ENCODE assay signal across 8 mouse cellular contexts in genomic region chr11:116086258-116087193, GRCm38 (mm10). TPM values are rescaled to one million over a fixed set of nuclear protein-coding genes. Genes with fewer than 3 reads are reported as not detected.
DNase-seq lines count a peak whose midpoint lies in the region; ATAC-seq and TF ChIP-seq lines count a peak whose summit lies in the region.

Gene Wbp2 (minus strand): TSS chr11:116086995.

- H3K9me3 ChIP-seq in embryonic facial prominence, embryonic 13.5 days = no peaks in the 10 kb centered on the region
- no peaks in the 10 kb centered on the region for H3K9me3 ChIP-seq in limb, embryonic 12.5 days
- no peaks in the 10 kb centered on the region for H3K9me3 ChIP-seq in midbrain, embryonic 15.5 days

- peak; percentile 97 for DNase-seq in 3134 (ENCODE audit: extremely low read depth, insufficient read length, low spot score)
- peak; percentile 96 to 98 for DNase-seq in adrenal gland, postnatal 36 days
- peak; percentile 98 to 99 for DNase-seq in heart, adult 18-20 months
- peak; percentile 100 for DNase-seq in kidney, adult 2 months
- DNase-seq in spleen, adult 2 months (ENCODE audit: low read depth in 1 of 2, low spot score in 2 of 2) = peak; percentile 96 to 99

- peaks cover 26% of the 10 kb centered on the region for H3K36me3 ChIP-seq in embryonic facial prominence, embryonic 13.5 days
- H3K36me3 ChIP-seq in kidney, adult 2 months (ENCODE audit: control insufficient read depth, insufficient read depth, low read length) = peaks cover 3% of the 10 kb centered on the region
- H3K36me3 ChIP-seq in limb, embryonic 12.5 days = peaks cover 30% of the 10 kb centered on the region
- H3K36me3 ChIP-seq in midbrain, embryonic 15.5 days (replicated peaks) = peaks cover 14% of the 10 kb centered on the region; the same call in 1 of the 2 replicates
- peaks cover 9% of the 10 kb centered on the region for H3K36me3 ChIP-seq in spleen, adult 2 months (ENCODE audit: control insufficient read depth, insufficient read depth, low read length)

- no peaks in the 10 kb centered on the region for H3K27me3 ChIP-seq in embryonic facial prominence, embryonic 13.5 days
- H3K27me3 ChIP-seq in kidney, adult 2 months (replicated peaks; ENCODE audit: control insufficient read depth, insufficient read depth, low read length) = no peaks in the 10 kb centered on the region
- H3K27me3 ChIP-seq in limb, embryonic 12.5 days = no peaks in the 10 kb centered on the region
- H3K27me3 ChIP-seq in midbrain, embryonic 15.5 days (replicated peaks) = no peaks in the 10 kb centered on the region
- H3K27me3 ChIP-seq in spleen, adult 2 months (ENCODE audit: control insufficient read depth, insufficient read depth, low read length) = no peaks in the 10 kb centered on the region

- H3K27ac ChIP-seq in embryonic facial prominence, embryonic 13.5 days = peak within 1 kb of the TSS; percentile 62; the same call in 1 of the 2 replicates
- H3K27ac ChIP-seq in kidney, adult 2 months (ENCODE audit: insufficient read depth, low read depth, low read length) = peak within 1 kb of the TSS; percentile 98
- H3K27ac ChIP-seq in limb, embryonic 12.5 days = peak within 1 kb of the TSS; percentile 60
- peak within 1 kb of the TSS; percentile 82 for H3K27ac ChIP-seq in midbrain, embryonic 15.5 days
- H3K27ac ChIP-seq in spleen, adult 2 months (ENCODE audit: insufficient read depth, low read length) = peak within 1 kb of the TSS; percentile 94

- TF ChIP-seq CTCF in kidney, adult 2 months (conservative IDR thresholded peaks at IDR 0.05; ENCODE audit: insufficient read depth, insufficient read length, low read depth, low read length) = no peak
- no peak for TF ChIP-seq CTCF in spleen, adult 2 months (IDR thresholded peaks at IDR 0.05; ENCODE audit: extremely low read depth, insufficient read depth, insufficient read length, insufficient replicate concordance)

- peak within 1 kb of the TSS; percentile 64 for H3K9ac ChIP-seq in embryonic facial prominence, embryonic 13.5 days
- H3K9ac ChIP-seq in limb, embryonic 12.5 days (replicated peaks) = peak within 1 kb of the TSS; percentile 48
- peak within 1 kb of the TSS; percentile 33 for H3K9ac ChIP-seq in midbrain, embryonic 15.5 days

- 5% methylated on average over 39 of the region's 43 CpGs for WGBS in embryonic facial prominence, embryonic 13.5 days
- 2% methylated on average over 39 of the region's 43 CpGs for WGBS in kidney, adult 2 months
- 4% methylated on average over 37 of the region's 43 CpGs for WGBS in limb, embryonic 12.5 days
- WGBS in midbrain, embryonic 15.5 days = 4% methylated on average over 39 of the region's 43 CpGs
- WGBS in spleen, adult 2 months = 3% methylated on average over 37 of the region's 43 CpGs

- H3K4me1 ChIP-seq in embryonic facial prominence, embryonic 13.5 days = peaks cover 18% of the 10 kb centered on the region
- peaks cover 11% of the 10 kb centered on the region for H3K4me1 ChIP-seq in kidney, adult 2 months (ENCODE audit: control insufficient read depth, insufficient read depth, low read length)
- H3K4me1 ChIP-seq in limb, embryonic 12.5 days (replicated peaks) = peaks cover 18% of the 10 kb centered on the region
- H3K4me1 ChIP-seq in midbrain, embryonic 15.5 days = peaks cover 17% of the 10 kb centered on the region
- H3K4me1 ChIP-seq in spleen, adult 2 months (ENCODE audit: control insufficient read depth, insufficient read depth, insufficient read length) = peaks cover 3% of the 10 kb centered on the region; the same call in 1 of the 2 replicates

- TF ChIP-seq POLR2A in kidney, adult 2 months (IDR thresholded peaks at IDR 0.05; ENCODE audit: low read depth, low read length) = peak; percentile 81
- peak; percentile 61 for TF ChIP-seq POLR2A in spleen, adult 2 months (IDR thresholded peaks at IDR 0.05; ENCODE audit: low read depth, low read length)

- H3K4me2 ChIP-seq in embryonic facial prominence, embryonic 13.5 days = peak within 1 kb of the TSS; percentile 61
- peak within 1 kb of the TSS; percentile 57 for H3K4me2 ChIP-seq in limb, embryonic 12.5 days
- H3K4me2 ChIP-seq in midbrain, embryonic 15.5 days = peak within 1 kb of the TSS; percentile 56

- H3K4me3 ChIP-seq in embryonic facial prominence, embryonic 13.5 days = peak within 1 kb of the TSS; percentile 44
- peak within 1 kb of the TSS; percentile 96 for H3K4me3 ChIP-seq in kidney, adult 2 months (ENCODE audit: insufficient read depth, low read depth, low read length)
- peak within 1 kb of the TSS; percentile 51 for H3K4me3 ChIP-seq in limb, embryonic 12.5 days (replicated peaks)
- H3K4me3 ChIP-seq in midbrain, embryonic 15.5 days = peak within 1 kb of the TSS; percentile 50
- H3K4me3 ChIP-seq in spleen, adult 2 months (ENCODE audit: extremely low read depth, insufficient read depth, insufficient read length) = peak within 1 kb of the TSS; percentile 87

- ATAC-seq in embryonic facial prominence, embryonic 13.5 days (ENCODE audit: insufficient number of reproducible peaks, insufficient read depth, low FRiP score, low TSS enrichment, low read depth) = peak; percentile 96
- peak; percentile 94 for ATAC-seq in limb, embryonic 12.5 days (ENCODE audit: insufficient number of reproducible peaks, insufficient read depth, low FRiP score, low TSS enrichment, low read depth)
- ATAC-seq in midbrain, embryonic 15.5 days (replicated peaks) = peak; percentile 97

RNA-seq across cellular contexts. Expression of gene Wbp2, which starts in this region (rescaled TPM):
- total RNA-seq in adrenal gland, postnatal 36 days (2021) = 100 to 1,000 TPM; 157 to 178 TPM
- 48.8 and 52.0 TPM in 2 replicates for polyA plus RNA-seq in embryonic facial prominence, embryonic 13.5 days (2015; fragmentation: Nextera tagmentation; extraction: Ambion mirVana)
- total RNA-seq in heart, adult 18-20 months (2021) = 100 to 1,000 TPM in 1 of 2 experiments, 10 to 100 TPM in 1; 93.3 to 109 TPM
- 391 and 392 TPM in 2 replicates for polyA plus RNA-seq in kidney, adult 2 months (2012; rRNA removed)
- 33.2 and 36.6 TPM in 2 replicates for polyA plus RNA-seq in limb, embryonic 12.5 days (2016; fragmentation: Nextera tagmentation; extraction: Ambion mirVana)
- polyA plus RNA-seq in midbrain, embryonic 15.5 days (2015; fragmentation: Nextera tagmentation; extraction: Ambion mirVana) = 165 and 173 TPM in 2 replicates
- 135 and 162 TPM in 2 replicates for polyA plus RNA-seq in spleen, adult 2 months (2012; rRNA removed)

Comparison
In these comparisons a context has a peak if more than half of its experiments do, and no peak if none do; other contexts are left out.
1. Peak in every context shown above with its lines: DNase-seq, ATAC-seq, H3K4me3 ChIP-seq and H3K27ac ChIP-seq.
2. H3K4me3 ChIP-seq: peak in every context shown above with its lines; median percentile 96 in kidney, adult 2 months; 87 in spleen, adult 2 months; 51 in limb, embryonic 12.5 days; 50 in midbrain, embryonic 15.5 days; 44 in embryonic facial prominence, embryonic 13.5 days.